Mouse (Mus musculus) liver, adult 2 months (tissue): Measurements from ENCODE around the gene Ttc12.

ENCODE experiments used
- CTCF ChIP-seq: fragments of 200-500 bp; IDR thresholded peaks from 2 replicates; pipeline ENCODE4 v1.5.1; 2011; ENCODE audit warnings: low read depth, low read length, control low read depth
- POLR2A ChIP-seq: fragments of 200-500 bp; IDR thresholded peaks from 2 replicates; pipeline ENCODE4 v1.6.1; 2011; ENCODE audit warnings: low read length, control low read depth; ENCODE audit not compliant: insufficient read depth; ENCODE audit errors: extremely low read depth

DNA sequence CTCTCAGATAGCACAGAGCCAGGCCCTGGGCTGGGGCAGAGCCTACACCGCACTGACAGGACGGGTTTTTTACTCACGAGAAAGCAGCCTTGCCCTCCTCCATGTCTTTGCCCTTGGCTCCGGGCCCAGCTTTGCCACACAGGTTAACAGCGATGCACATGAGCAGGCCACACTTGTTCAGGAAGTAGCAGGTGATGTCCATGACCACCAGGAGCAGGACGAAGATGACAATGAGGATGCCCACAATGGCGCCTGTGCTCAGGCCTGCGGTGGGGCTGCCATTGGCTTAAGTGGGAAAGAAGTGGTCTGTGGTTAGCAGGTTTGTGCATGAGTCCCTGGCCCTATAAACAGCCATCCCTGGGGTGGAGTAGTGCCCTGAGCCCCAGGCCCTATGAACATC is 23.6 kb upstream of the Ttc12 start:
- no peak for TF ChIP-seq CTCF
- no peak for TF ChIP-seq POLR2A
